Mouse (Mus musculus) testis, adult 2 months (tissue): ENCODE measurements around the gene Gnptg.
"Not testable (repeated sequence)": the region's sequence is repeated elsewhere in the genome, so short reads cannot be mapped to it uniquely, and the experiment has no call there.

Source experiments
- CTCF ChIP-seq: fragments of 200-500 bp; IDR thresholded peaks from 2 replicates; pipeline ENCODE4 v1.5.1; 2012; ENCODE audit warnings: low read depth, mild to moderate bottlenecking, inconsistent platforms, low read length, moderate library complexity; ENCODE audit not compliant: control insufficient read depth, insufficient read depth, insufficient replicate concordance
- POLR2A ChIP-seq: fragments of 200-500 bp; IDR thresholded peaks from 2 replicates; pipeline ENCODE4 v1.6.1; 2012; ENCODE audit warnings: low read depth, mild to moderate bottlenecking, inconsistent platforms, low read length, moderate library complexity; ENCODE audit not compliant: control insufficient read depth

GRCm38 (mm10) chr17:25230014-25230655 lies 9.8 kb downstream of the Gnptg start:
- not testable (repeated sequence) for TF ChIP-seq CTCF, POLR2A
